Comparison of ENCODE assay signal across 22 mouse cellular contexts in the genomic region with DNA sequence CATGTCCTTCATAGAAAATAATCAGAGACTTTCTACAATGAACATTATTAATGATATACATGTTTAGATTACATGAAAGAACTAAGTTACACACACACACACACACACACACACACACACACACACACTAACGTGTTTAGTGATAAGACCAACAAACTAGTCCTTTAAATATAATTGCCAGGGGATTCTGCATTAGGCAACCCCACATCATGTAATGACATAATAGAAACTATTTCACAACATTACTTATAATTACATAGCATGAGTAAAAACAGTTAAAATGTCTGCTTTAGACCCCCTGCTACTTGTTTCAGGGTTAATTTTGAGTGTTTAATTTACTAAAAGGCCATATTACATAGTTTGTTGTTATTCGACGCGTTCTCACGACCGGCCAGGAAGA.
"Had no signal": no experiment of that assay in that cellular context is flagged by ENCODE, and none has a peak within 500 bp of the region (broad histone marks: within the 10 kb centered on the region; RNA-seq: fewer than 3 reads in every experiment).

No protein-coding gene starts in this region.

- ATAC-seq: forebrain, embryonic 13.5 days; forebrain, embryonic 14.5 days; forebrain, embryonic 15.5 days; forebrain, embryonic 16.5 days; forebrain, postnatal 0 days had no signal

- DNase-seq: cerebellum, adult 18-20 months; cerebellum, adult 2 months; cerebellum, adult 8-10 months; cerebellum, adult 9-10 months; cerebellum, adult 9-11 months; cerebellum, postnatal 10 days; cerebellum, postnatal 14 days; cerebellum, postnatal 25 days; cerebellum, postnatal 36 days; embryo, embryonic 11 days; forebrain, postnatal 0 days; gastrocnemius, adult 2 months; gastrocnemius, postnatal 10 days; gastrocnemius, postnatal 14 days; gastrocnemius, postnatal 36 days; heart, adult 11 months; heart, adult 18-20 months; heart, adult 2 months had no signal
